Mouse (Mus musculus) MEL (cell line): Measurements from ENCODE around the gene Sirt4. TPM values are rescaled to one million over a fixed set of nuclear protein-coding genes. Genes with fewer than 3 reads are reported as not detected.
A peak's percentile ranks its signal among the peaks of the same experiment; 100 is the strongest.

Source experiments
- DNase-seq: peaks from one replicate; pipeline ENCODE4 v3.0.0; 2011; ENCODE audit warnings: low read depth, low spot score
- H3K27ac ChIP-seq: 2 replicates; pipeline ENCODE4 v1.5.1; 2012; ENCODE audit warnings: low read depth, mild to moderate bottlenecking, control low read depth, low read length, moderate library complexity; ENCODE audit not compliant: control insufficient read depth
- H3K27me3 ChIP-seq, 2 experiments: fragments of 150-350 bp in 1 of 2; sonication (generic) in 1 of 2; 2 replicates each; pipeline ENCODE4 v1.6.1; 2012; ENCODE audit warnings: low read length in 2 of 2, mild to moderate bottlenecking in 2 of 2, improper control_type of control experiment in 1 of 2, moderate library complexity in 1 of 2; ENCODE audit not compliant: insufficient read depth in 2 of 2, control insufficient read depth in 1 of 2
- H3K36me3 ChIP-seq, 2 experiments: 2 replicates each; pipeline ENCODE4 v1.6.1; 2012 to 2014; ENCODE audit warnings: low read length in 2 of 2, improper control_type of control experiment in 1 of 2, inconsistent platforms in 1 of 2, mild to moderate bottlenecking in 1 of 2; ENCODE audit not compliant: insufficient read depth in 2 of 2, control insufficient read depth in 1 of 2
- H3K4me1 ChIP-seq, 2 experiments: fragments of 150-350 bp in 1 of 2; sonication (generic) in 1 of 2; 2 replicates each; pipeline ENCODE4 v1.6.1; 2012; ENCODE audit warnings: low read length in 2 of 2, improper control_type of control experiment in 1 of 2, mild to moderate bottlenecking in 1 of 2; ENCODE audit not compliant: insufficient read depth in 2 of 2, control insufficient read depth in 1 of 2
- H3K4me3 ChIP-seq, 2 experiments: fragments of 150-350 bp in 1 of 2; sonication (generic) in 1 of 2; 2 replicates each; pipeline ENCODE4 v1.5.1; 2012; ENCODE audit warnings: low read depth in 2 of 2, low read length in 2 of 2, mild to moderate bottlenecking in 2 of 2, moderate library complexity in 2 of 2, control low read depth in 1 of 2, improper control_type of control experiment in 1 of 2; ENCODE audit not compliant: control insufficient read depth in 1 of 2, insufficient read depth in 1 of 2
- H3K79me2 ChIP-seq: 2 replicates; pipeline ENCODE4 v1.6.1; 2012; ENCODE audit warnings: mild to moderate bottlenecking, low read length, moderate library complexity; ENCODE audit not compliant: control insufficient read depth, poor library complexity, insufficient read depth
- H3K9ac ChIP-seq: 2 replicates; pipeline ENCODE4 v1.6.1; 2012; ENCODE audit warnings: low read depth, mild to moderate bottlenecking, control low read depth, low read length, moderate library complexity; ENCODE audit not compliant: control insufficient read depth, poor library complexity, severe bottlenecking
- H3K9me3 ChIP-seq: fragments of 150-350 bp; sonication (generic); replicated peaks from 2 replicates; pipeline ENCODE4 v1.6.1; 2012; ENCODE audit warnings: mild to moderate bottlenecking, low read length, improper control_type of control experiment, moderate library complexity; ENCODE audit not compliant: insufficient read depth
- BHLHE40 ChIP-seq: IDR thresholded peaks from 2 replicates; pipeline ENCODE4 v1.6.1; 2012; ENCODE audit warnings: low read depth, mild to moderate bottlenecking, inconsistent platforms, low read length, improper control_type of control experiment, borderline replicate concordance
- CHD1 ChIP-seq: IDR thresholded peaks from 2 replicates; pipeline ENCODE4 v1.6.1; 2012; ENCODE audit warnings: low read depth, mild to moderate bottlenecking, inconsistent platforms, low read length, improper control_type of control experiment
- CHD2 ChIP-seq: IDR thresholded peaks from 2 replicates; pipeline ENCODE4 v1.6.1; 2011; ENCODE audit warnings: low read length, improper control_type of control experiment
- CTCF ChIP-seq, 3 experiments: IDR thresholded peaks in 2 of 3; conservative IDR thresholded peaks in 1 of 3; 2 replicates each; pipeline ENCODE4 v1.5.1; 2011 to 2012; ENCODE audit warnings: low read length in 3 of 3, low read depth in 2 of 3, mild to moderate bottlenecking in 2 of 3, improper control_type of control experiment in 1 of 3, inconsistent platforms in 1 of 3, mixed read lengths in 1 of 3, moderate library complexity in 1 of 3; ENCODE audit not compliant: control insufficient read depth in 1 of 3, insufficient read depth in 1 of 3, poor library complexity in 1 of 3, severe bottlenecking in 1 of 3
- E2F4 ChIP-seq: IDR thresholded peaks from 2 replicates; pipeline ENCODE4 v1.6.1; 2011; ENCODE audit warnings: low read depth, low read length, improper control_type of control experiment, borderline replicate concordance
- ELF1 ChIP-seq: IDR thresholded peaks from 2 replicates; pipeline ENCODE4 v1.6.1; 2014; ENCODE audit warnings: low read depth, mild to moderate bottlenecking, inconsistent platforms, low read length, improper control_type of control experiment, moderate library complexity
- EP300 ChIP-seq, 2 experiments: IDR thresholded peaks; 2 replicates each; pipeline ENCODE4 v1.6.1; 2011; ENCODE audit warnings: improper control_type of control experiment in 2 of 2, low read length in 2 of 2, low read depth in 1 of 2, mild to moderate bottlenecking in 1 of 2
- GABPA ChIP-seq: IDR thresholded peaks from 2 replicates; pipeline ENCODE4 v1.6.1; 2012; ENCODE audit warnings: low read depth, mild to moderate bottlenecking, inconsistent platforms, low read length, improper control_type of control experiment, moderate library complexity
- GATA1 ChIP-seq: IDR thresholded peaks from 2 replicates; pipeline ENCODE4 v1.6.1; 2011; ENCODE audit warnings: low read depth, low read length, improper control_type of control experiment
- HCFC1 ChIP-seq: IDR thresholded peaks from 2 replicates; pipeline ENCODE4 v1.6.1; 2012; ENCODE audit warnings: low read depth, mild to moderate bottlenecking, inconsistent platforms, low read length, improper control_type of control experiment, moderate library complexity
- JUND ChIP-seq: IDR thresholded peaks from 2 replicates; pipeline ENCODE4 v1.6.1; 2011; ENCODE audit warnings: low read depth, mild to moderate bottlenecking, improper control_type of control experiment, low read length
- KAT2A ChIP-seq: conservative IDR thresholded peaks from 2 replicates; pipeline ENCODE4 v1.6.1; 2012; ENCODE audit warnings: low read depth, low read length, improper control_type of control experiment, inconsistent platforms
- MAFK ChIP-seq: IDR thresholded peaks from 2 replicates; pipeline ENCODE4 v1.6.1; 2011; ENCODE audit warnings: low read depth, mild to moderate bottlenecking, low read length, improper control_type of control experiment, borderline replicate concordance
- MAX ChIP-seq: IDR thresholded peaks from 2 replicates; pipeline ENCODE4 v1.6.1; 2011; ENCODE audit warnings: low read length, improper control_type of control experiment
- MAZ ChIP-seq: IDR thresholded peaks from 2 replicates; pipeline ENCODE4 v1.6.1; 2012; ENCODE audit warnings: low read depth, mild to moderate bottlenecking, inconsistent platforms, low read length, improper control_type of control experiment
- MEF2A ChIP-seq: IDR thresholded peaks from 2 replicates; pipeline ENCODE4 v1.6.1; 2014; ENCODE audit warnings: low read depth, mild to moderate bottlenecking, inconsistent platforms, low read length, improper control_type of control experiment; ENCODE audit not compliant: poor library complexity, insufficient replicate concordance, severe bottlenecking; ENCODE audit errors: extremely low read depth
- MXI1 ChIP-seq: IDR thresholded peaks from 2 replicates; pipeline ENCODE4 v1.6.1; 2011; ENCODE audit warnings: mild to moderate bottlenecking, low read depth, low read length, improper control_type of control experiment
- MYB ChIP-seq: IDR thresholded peaks from 2 replicates; pipeline ENCODE4 v1.6.1; 2011; ENCODE audit warnings: mild to moderate bottlenecking, low read depth, low read length, improper control_type of control experiment
- MYC ChIP-seq: IDR thresholded peaks from 2 replicates; pipeline ENCODE4 v1.6.1; 2011; ENCODE audit warnings: low read depth, mild to moderate bottlenecking, low read length, improper control_type of control experiment, moderate library complexity
- NELFE ChIP-seq: IDR thresholded peaks from 2 replicates; pipeline ENCODE4 v1.6.1; 2011; ENCODE audit warnings: low read depth, low read length, improper control_type of control experiment
- NRF1 ChIP-seq: IDR thresholded peaks from 2 replicates; pipeline ENCODE4 v1.6.1; 2014; ENCODE audit warnings: low read depth, mild to moderate bottlenecking, inconsistent platforms, low read length, improper control_type of control experiment, moderate library complexity; ENCODE audit not compliant: poor library complexity, insufficient read depth, severe bottlenecking
- POLR2A ChIP-seq, 2 experiments: IDR thresholded peaks; 2 replicates each; pipeline ENCODE4 v1.6.1; 2011 to 2012; ENCODE audit warnings: low read length in 2 of 2, mild to moderate bottlenecking in 2 of 2, control low read depth in 1 of 2, improper control_type of control experiment in 1 of 2, low read depth in 1 of 2, moderate library complexity in 1 of 2; ENCODE audit not compliant: control insufficient read depth in 1 of 2, insufficient read depth in 1 of 2, poor library complexity in 1 of 2
- POLR2AphosphoS2 ChIP-seq: IDR thresholded peaks from 2 replicates; pipeline ENCODE4 v1.6.1; 2011; ENCODE audit warnings: low read length, improper control_type of control experiment
- RAD21 ChIP-seq: IDR thresholded peaks from 2 replicates; pipeline ENCODE4 v1.6.1; 2011; ENCODE audit warnings: mild to moderate bottlenecking, low read depth, low read length, improper control_type of control experiment
- RCOR1 ChIP-seq: IDR thresholded peaks from 2 replicates; pipeline ENCODE4 v1.6.1; 2012; ENCODE audit warnings: low read depth, mild to moderate bottlenecking, inconsistent platforms, low read length, improper control_type of control experiment
- SIN3A ChIP-seq: IDR thresholded peaks from 2 replicates; pipeline ENCODE4 v1.6.1; 2012; ENCODE audit warnings: low read length, improper control_type of control experiment, inconsistent platforms
- SMC3 ChIP-seq: IDR thresholded peaks from 2 replicates; pipeline ENCODE4 v1.6.1; 2011; ENCODE audit warnings: low read depth, low read length, improper control_type of control experiment
- TAL1 ChIP-seq: IDR thresholded peaks from 2 replicates; pipeline ENCODE4 v1.6.1; 2012; ENCODE audit warnings: mild to moderate bottlenecking, inconsistent platforms, low read length, moderate library complexity, mixed read lengths
- TBP ChIP-seq: IDR thresholded peaks from 2 replicates; pipeline ENCODE4 v1.8.0; 2011; ENCODE audit warnings: low read depth, low read length, improper control_type of control experiment
- TCF12 ChIP-seq: IDR thresholded peaks from 2 replicates; pipeline ENCODE4 v1.6.1; 2014; ENCODE audit warnings: low read depth, mild to moderate bottlenecking, inconsistent platforms, low read length, improper control_type of control experiment, moderate library complexity
- USF1 ChIP-seq: IDR thresholded peaks from 2 replicates; pipeline ENCODE4 v1.6.1; 2014; ENCODE audit warnings: low read depth, mild to moderate bottlenecking, inconsistent platforms, low read length, improper control_type of control experiment, moderate library complexity
- USF2 ChIP-seq, 2 experiments: IDR thresholded peaks; 2 replicates each; pipeline ENCODE4 v1.6.1; 2011 to 2012; ENCODE audit warnings: improper control_type of control experiment in 2 of 2, low read length in 2 of 2, borderline replicate concordance in 1 of 2, inconsistent platforms in 1 of 2, low read depth in 1 of 2, mild to moderate bottlenecking in 1 of 2; ENCODE audit not compliant: insufficient read depth in 1 of 2
- ZC3H11A ChIP-seq: IDR thresholded peaks from 2 replicates; pipeline ENCODE4 v1.6.1; 2012; ENCODE audit warnings: low read depth, mild to moderate bottlenecking, inconsistent platforms, low read length, improper control_type of control experiment
- ZKSCAN1 ChIP-seq: IDR thresholded peaks from 2 replicates; pipeline ENCODE4 v1.6.1; 2012; ENCODE audit warnings: low read depth, mild to moderate bottlenecking, inconsistent platforms, low read length, improper control_type of control experiment, moderate library complexity
- ZMIZ1 ChIP-seq: IDR thresholded peaks from 2 replicates; pipeline ENCODE4 v1.6.1; 2012; ENCODE audit warnings: low read depth, mild to moderate bottlenecking, inconsistent platforms, low read length, improper control_type of control experiment, moderate library complexity
- ZNF384 ChIP-seq: IDR thresholded peaks from 2 replicates; pipeline ENCODE4 v1.6.1; 2012; ENCODE audit warnings: low read depth, mild to moderate bottlenecking, inconsistent platforms, low read length, improper control_type of control experiment
- polyA plus RNA-seq, 2 experiments: library from polyadenylated mRNA; stranded (reverse) in 1 of 2; unstranded in 1 of 2; fragments of >175 nt in 1 of 2; fragments of >200 nt in 1 of 2; gene quantifications; 2 replicates each; pipeline versions ENCODE4 v1.2.1 to v1.2.4; 2012; ENCODE audit warnings: low replicate concordance in 2 of 2, low read depth in 1 of 2; ENCODE audit not compliant: insufficient read length in 2 of 2, insufficient read depth in 1 of 2, missing spikeins in 1 of 2
- total RNA-seq: library from RNA; depleted of rRNA; stranded (reverse); fragments of 300-350 nt; gene quantifications from 2 replicates; pipeline ENCODE4 v1.2.3, GENCODE M21; 2012

Gene Sirt4
- total and polyA plus RNA-seq, 3 experiments = 9.2 to 10.3 TPM; not detected in 1

- peak overlapping the region; percentile 60 to 78 for H3K4me3 ChIP-seq
- H3K27me3 ChIP-seq = no peaks in the 10 kb centered on the region
- H3K4me1 ChIP-seq = no peaks in the 10 kb centered on the region
- DNase-seq = peak; percentile 85
- peak overlapping the region; percentile 60 for H3K9ac ChIP-seq
- H3K9me3 ChIP-seq = no peaks in the 10 kb centered on the region
- no peaks in the 10 kb centered on the region; a peak in 1 of 4 replicates for H3K36me3 ChIP-seq
- H3K79me2 ChIP-seq = peaks cover 2% of the 10 kb centered on the region; the same call in 1 of the 2 replicates
- peak overlapping the region; percentile 75 for H3K27ac ChIP-seq
- TF ChIP-seq MYB = no peak
- TF ChIP-seq ELF1 = 0 out of 2 replicates have a peak, but pooled peaks have one; percentile 14
- TF ChIP-seq TCF12 = no peak
- TF ChIP-seq NELFE = no peak; the same call in none of the 2 replicates
- TF ChIP-seq HCFC1 = no peak
- TF ChIP-seq MAX = peak; percentile 50; the same call in 1 of the 2 replicates
- no peak for TF ChIP-seq JUND
- TF ChIP-seq SMC3 = no peak
- TF ChIP-seq SIN3A = 0 out of 2 replicates have a peak, but pooled peaks have one; percentile 13
- no peak for TF ChIP-seq RCOR1
- no peak for TF ChIP-seq MEF2A
- TF ChIP-seq TAL1 = no peak
- no peak for TF ChIP-seq MAFK
- 0 out of 4 replicates have a peak, but pooled peaks of 1 of the 2 experiments have one; percentile 9 for TF ChIP-seq EP300 (IDR thresholded peaks at IDR 0.05; ENCODE audit: low read depth in 1 of 2, low read length in 2 of 2)
- no peak for TF ChIP-seq MAZ
- peak; percentile 82 for TF ChIP-seq ZNF384
- TF ChIP-seq ZC3H11A = no peak
- TF ChIP-seq GABPA = no peak
- no peak for TF ChIP-seq USF1
- no peak for TF ChIP-seq CTCF (IDR thresholded peaks at IDR 0.05 in 2 of 3, conservative IDR thresholded peaks at IDR 0.05 in 1 of 3; ENCODE audit: control insufficient read depth in 1 of 3, insufficient read depth in 1 of 3, low read depth in 2 of 3, low read length in 3 of 3, poor library complexity in 1 of 3, severe bottlenecking in 1 of 3)
- no peak for TF ChIP-seq ZMIZ1
- TF ChIP-seq RAD21 = no peak
- TF ChIP-seq E2F4 = no peak
- TF ChIP-seq ZKSCAN1 = no peak
- TF ChIP-seq TBP = no peak
- no peak for TF ChIP-seq POLR2AphosphoS2
- no peak for TF ChIP-seq NRF1
- no peak for TF ChIP-seq GATA1
- TF ChIP-seq POLR2A (IDR thresholded peaks at IDR 0.05; ENCODE audit: control insufficient read depth in 1 of 2, insufficient read depth in 1 of 2, low read depth in 1 of 2, low read length in 2 of 2, poor library complexity in 1 of 2) = peak in 1 of 2 experiments; percentile 38; a peak in 1 of 4 replicates
- no peak for TF ChIP-seq CHD1
- no peak for TF ChIP-seq KAT2A
- TF ChIP-seq MXI1 = peak; percentile 74
- TF ChIP-seq CHD2 = no peak
- no peak for TF ChIP-seq USF2 (IDR thresholded peaks at IDR 0.05; ENCODE audit: borderline replicate concordance in 1 of 2, insufficient read depth in 1 of 2, low read depth in 1 of 2, low read length in 2 of 2)
- peak; percentile 61 for TF ChIP-seq MYC
- TF ChIP-seq BHLHE40 = no peak
These were observed 31.8 kb upstream of the Sirt4 start for GRCm38 (mm10) chr5:115516081-115516907.
